Mouse (Mus musculus): ENCODE data around the gene Gm20388. TPM values are rescaled to one million over a fixed set of nuclear protein-coding genes. Genes with fewer than 3 reads are reported as not detected.
A peak's percentile ranks its signal among the peaks of the same experiment; 100 is the strongest.

The Gm20388 gene
- total and polyA plus RNA-seq, 2 experiments from 2014 or later = 17.3 TPM; not detected in 1

DNA sequence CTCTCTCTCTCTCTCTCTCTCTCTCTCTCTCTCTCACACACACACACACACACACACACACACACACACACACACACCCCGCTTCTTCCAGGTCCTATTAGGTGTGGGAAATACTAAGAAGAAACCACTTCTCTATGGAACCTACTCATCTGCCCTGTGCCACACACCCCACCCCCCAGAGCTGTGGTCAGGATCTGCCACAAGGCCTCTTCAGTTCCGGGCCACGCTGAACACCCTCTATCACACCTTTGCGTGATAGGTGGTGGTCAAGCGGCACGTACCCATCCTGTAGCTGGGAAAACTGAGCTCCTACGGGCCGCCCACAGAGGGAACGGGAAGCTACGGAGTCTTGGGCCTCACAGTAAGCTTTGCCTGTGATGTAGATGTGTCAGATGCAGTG, 555.6 kb downstream of the Gm20388 start:
- no peaks in the 10 kb centered on the region for H3K36me3 ChIP-seq (replicated peaks; ENCODE audit: control insufficient read depth, insufficient read depth, low read length)
- H3K4me1 ChIP-seq (ENCODE audit: control insufficient read depth, insufficient read depth) = peaks cover 24% of the 10 kb centered on the region
- ATAC-seq (ENCODE audit: insufficient read depth, low read depth) (no peak), DNase-seq (ENCODE audit: low spot score) (no peak)
- no peak for TF ChIP-seq EP300 (IDR thresholded peaks at IDR 0.05; ENCODE audit: low read depth)
- TF ChIP-seq CTCF (IDR thresholded peaks at IDR 0.05; ENCODE audit: low read depth) = no peak
- no peaks in the 10 kb centered on the region for H3K27me3 ChIP-seq (ENCODE audit: control insufficient read depth, insufficient read depth, low read length)
- no peak overlapping the region for H3K4me2 ChIP-seq (ENCODE audit: low read depth, low read length)
- 67% methylated on average over 10 of the region's 10 CpGs for WGBS
- H3K27ac ChIP-seq (ENCODE audit: low read depth) = no peak overlapping the region
- no peak overlapping the region for H3K9ac ChIP-seq (replicated peaks; ENCODE audit: low read depth, low read length)
- no peak overlapping the region for H3K4me3 ChIP-seq (ENCODE audit: low read depth, low read length)
- H3K9me3 ChIP-seq (replicated peaks; ENCODE audit: control insufficient read depth, low read length) = no peaks in the 10 kb centered on the region

DNA sequence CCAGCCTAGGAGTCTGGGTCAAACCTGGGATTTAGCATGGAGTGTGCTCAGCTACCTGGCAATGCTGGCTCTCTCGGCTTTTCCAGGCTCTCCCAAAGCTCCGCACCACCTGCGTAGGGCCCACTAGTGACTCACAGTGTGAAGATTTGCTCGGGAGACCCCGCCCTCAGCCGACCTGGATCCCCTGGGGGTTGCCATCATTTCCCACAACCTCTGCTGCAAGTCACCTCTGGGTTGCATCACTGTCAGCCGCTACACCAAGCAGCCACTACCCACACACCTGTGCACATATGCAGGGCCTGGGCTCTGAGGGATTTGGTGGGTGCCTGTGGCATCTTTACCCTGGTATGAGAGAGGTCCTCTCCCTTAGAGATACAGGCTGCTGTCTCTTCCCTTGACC, 557.0 kb downstream of the Gm20388 start:
- ATAC-seq (ENCODE audit: insufficient read depth, low read depth) (no peak), DNase-seq (ENCODE audit: low spot score) (no peak)
- Histone ChIP-seq H3K27me3 (ENCODE audit: control insufficient read depth, insufficient read depth, low read length) (no peaks in the 10 kb centered on the region), H3K4me1 (ENCODE audit: control insufficient read depth, insufficient read depth) (peaks cover 23% of the 10 kb centered on the region), H3K36me3 (replicated peaks; ENCODE audit: control insufficient read depth, insufficient read depth, low read length) (no peaks in the 10 kb centered on the region), H3K9me3 (replicated peaks; ENCODE audit: control insufficient read depth, low read length) (no peaks in the 10 kb centered on the region), H3K4me2 (ENCODE audit: low read depth, low read length) (no peak overlapping the region), H3K9ac (replicated peaks; ENCODE audit: low read depth, low read length) (no peak overlapping the region), H3K27ac (ENCODE audit: low read depth) (no peak overlapping the region), H3K4me3 (ENCODE audit: low read depth, low read length) (no peak overlapping the region)
- no peak for TF ChIP-seq EP300 (IDR thresholded peaks at IDR 0.05; ENCODE audit: low read depth)
- 88% methylated on average over 7 of the region's 7 CpGs for WGBS

DNA sequence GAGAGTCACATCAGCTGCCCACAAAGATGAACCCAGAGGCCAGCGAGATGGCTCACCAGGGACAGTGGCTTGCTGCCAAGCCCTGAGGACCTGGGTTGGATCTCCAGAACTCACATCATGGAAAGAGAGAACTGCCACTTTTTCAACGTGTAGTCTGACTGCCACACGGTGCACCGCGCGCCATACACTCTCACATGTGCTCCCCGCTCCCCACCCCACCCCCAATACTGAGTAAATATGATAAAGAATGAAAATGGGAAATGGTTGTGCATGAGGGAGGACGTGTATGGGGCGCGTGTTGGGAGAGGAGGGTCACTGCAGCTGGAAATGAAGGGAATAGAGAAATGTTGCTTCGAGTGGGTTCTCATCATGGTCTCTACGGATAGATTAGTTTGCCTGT, 559.5 kb downstream of the Gm20388 start:
- H3K27ac ChIP-seq (ENCODE audit: low read depth) = no peak overlapping the region
- no peak for DNase-seq (ENCODE audit: low spot score)
- 82% methylated on average over 12 of the region's 12 CpGs for WGBS
- no peak overlapping the region for H3K9ac ChIP-seq (replicated peaks; ENCODE audit: low read depth, low read length)
- H3K4me2 ChIP-seq (ENCODE audit: low read depth, low read length) = no peak overlapping the region
- H3K36me3 ChIP-seq (replicated peaks; ENCODE audit: control insufficient read depth, insufficient read depth, low read length) = no peaks in the 10 kb centered on the region
- no peaks in the 10 kb centered on the region for H3K27me3 ChIP-seq (ENCODE audit: control insufficient read depth, insufficient read depth, low read length)
- no peak for ATAC-seq (ENCODE audit: insufficient read depth, low read depth)
- H3K4me1 ChIP-seq (ENCODE audit: control insufficient read depth, insufficient read depth) = peaks cover 32% of the 10 kb centered on the region
- H3K9me3 ChIP-seq (replicated peaks; ENCODE audit: control insufficient read depth, low read length) = no peaks in the 10 kb centered on the region
- TF ChIP-seq EP300 (IDR thresholded peaks at IDR 0.05; ENCODE audit: low read depth) = no peak
- TF ChIP-seq CTCF (IDR thresholded peaks at IDR 0.05; ENCODE audit: low read depth) = no peak
- H3K4me3 ChIP-seq (ENCODE audit: low read depth, low read length) = no peak overlapping the region

DNA sequence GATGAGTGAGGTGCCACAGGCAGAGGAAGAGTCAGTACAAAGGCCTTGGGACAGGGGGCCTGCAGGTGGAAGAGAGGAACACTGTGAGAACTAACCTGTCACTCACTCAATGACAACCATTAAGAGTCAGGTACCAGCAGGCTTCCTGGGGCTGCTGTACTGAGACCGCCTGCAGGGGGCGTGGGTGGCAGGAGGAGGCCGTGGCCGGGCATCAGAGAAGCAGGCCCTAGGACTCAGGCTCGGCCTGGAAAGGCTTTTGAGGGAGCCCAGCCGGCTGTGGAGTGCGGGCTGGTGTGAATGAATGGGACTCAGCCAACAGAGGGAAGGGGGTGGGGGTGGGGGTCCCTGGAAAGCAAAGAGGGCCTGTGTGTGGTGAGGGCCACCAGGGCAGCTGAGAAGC, 560.5 kb downstream of the Gm20388 start:
- H3K4me3 ChIP-seq (ENCODE audit: low read depth, low read length) = no peak overlapping the region
- ATAC-seq (ENCODE audit: insufficient read depth, low read depth) (no peak), DNase-seq (ENCODE audit: low spot score) (no peak)
- H3K4me1 ChIP-seq (ENCODE audit: control insufficient read depth, insufficient read depth) = peaks cover 28% of the 10 kb centered on the region
- TF ChIP-seq EP300 (IDR thresholded peaks at IDR 0.05; ENCODE audit: low read depth) = no peak
- TF ChIP-seq CTCF (IDR thresholded peaks at IDR 0.05; ENCODE audit: low read depth) = peak; percentile 43
- H3K4me2 ChIP-seq (ENCODE audit: low read depth, low read length) = no peak overlapping the region
- no peaks in the 10 kb centered on the region for H3K36me3 ChIP-seq (replicated peaks; ENCODE audit: control insufficient read depth, insufficient read depth, low read length)
- 32% methylated on average over 7 of the region's 7 CpGs for WGBS
- no peaks in the 10 kb centered on the region for H3K27me3 ChIP-seq (ENCODE audit: control insufficient read depth, insufficient read depth, low read length)
- no peaks in the 10 kb centered on the region for H3K9me3 ChIP-seq (replicated peaks; ENCODE audit: control insufficient read depth, low read length)
- H3K9ac ChIP-seq (replicated peaks; ENCODE audit: low read depth, low read length) = no peak overlapping the region
- no peak overlapping the region for H3K27ac ChIP-seq (ENCODE audit: low read depth)

DNA sequence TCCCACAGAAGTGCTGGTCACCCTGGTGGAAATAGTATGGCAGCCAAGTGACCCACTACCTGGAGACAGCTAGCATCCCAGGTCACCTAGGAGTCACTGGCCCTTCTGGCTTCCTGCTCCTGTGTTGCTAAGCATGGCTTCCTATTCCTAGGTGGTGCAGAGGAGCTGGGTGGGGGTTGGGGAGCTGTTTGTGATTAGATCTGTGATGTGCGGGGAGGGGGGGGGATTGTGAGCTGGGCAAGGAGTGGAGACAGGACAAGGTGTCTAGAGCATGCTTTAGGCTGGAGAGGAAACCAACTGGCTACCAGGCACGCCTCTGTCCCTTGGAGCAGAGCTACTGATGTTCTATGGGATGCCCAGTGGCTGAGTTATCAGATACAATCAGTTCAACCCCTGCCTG, 561.1 kb downstream of the Gm20388 start:
- ATAC-seq (ENCODE audit: insufficient read depth, low read depth) (no peak), DNase-seq (ENCODE audit: low spot score) (no peak)
- Histone ChIP-seq H3K27ac (ENCODE audit: low read depth) (no peak overlapping the region), H3K36me3 (replicated peaks; ENCODE audit: control insufficient read depth, insufficient read depth, low read length) (no peaks in the 10 kb centered on the region), H3K9ac (replicated peaks; ENCODE audit: low read depth, low read length) (no peak overlapping the region), H3K4me2 (ENCODE audit: low read depth, low read length) (no peak overlapping the region), H3K27me3 (ENCODE audit: control insufficient read depth, insufficient read depth, low read length) (no peaks in the 10 kb centered on the region), H3K4me3 (ENCODE audit: low read depth, low read length) (no peak overlapping the region), H3K4me1 (ENCODE audit: control insufficient read depth, insufficient read depth) (peaks cover 28% of the 10 kb centered on the region), H3K9me3 (replicated peaks; ENCODE audit: control insufficient read depth, low read length) (no peaks in the 10 kb centered on the region)
- 48% methylated on average over 2 of the region's 2 CpGs for WGBS
- TF ChIP-seq CTCF (IDR thresholded peaks at IDR 0.05; ENCODE audit: low read depth) = no peak
- no peak for TF ChIP-seq EP300 (IDR thresholded peaks at IDR 0.05; ENCODE audit: low read depth)

DNA sequence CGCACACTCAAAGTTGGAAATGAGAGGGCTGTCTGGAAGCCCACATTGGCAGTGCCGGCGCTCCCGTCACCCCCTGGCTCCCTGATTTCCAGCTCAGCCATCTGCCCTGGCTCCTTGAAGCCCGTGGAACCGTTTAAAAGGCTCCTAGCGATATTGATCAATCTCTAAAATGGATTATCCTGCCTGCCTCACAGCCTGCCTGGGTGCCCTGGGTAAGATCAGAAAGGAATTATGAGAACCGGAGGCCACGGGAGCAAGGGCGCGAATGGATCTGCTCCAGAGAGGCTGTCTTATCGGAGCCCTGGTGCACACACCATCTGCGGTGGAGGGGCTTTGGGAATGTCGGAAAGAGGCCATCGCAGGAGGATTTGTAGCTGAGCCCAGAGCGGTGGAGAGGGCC, 561.6 kb downstream of the Gm20388 start:
- no peak for ATAC-seq (ENCODE audit: insufficient read depth, low read depth)
- no peak for TF ChIP-seq EP300 (IDR thresholded peaks at IDR 0.05; ENCODE audit: low read depth)
- 18% methylated on average over 16 of the region's 16 CpGs for WGBS
- Histone ChIP-seq H3K4me2 (ENCODE audit: low read depth, low read length) (no peak overlapping the region), H3K36me3 (replicated peaks; ENCODE audit: control insufficient read depth, insufficient read depth, low read length) (no peaks in the 10 kb centered on the region), H3K4me1 (ENCODE audit: control insufficient read depth, insufficient read depth) (peaks cover 28% of the 10 kb centered on the region), H3K27ac (ENCODE audit: low read depth) (no peak overlapping the region), H3K9me3 (replicated peaks; ENCODE audit: control insufficient read depth, low read length) (no peaks in the 10 kb centered on the region), H3K9ac (replicated peaks; ENCODE audit: low read depth, low read length) (no peak overlapping the region), H3K4me3 (ENCODE audit: low read depth, low read length) (no peak overlapping the region), H3K27me3 (ENCODE audit: control insufficient read depth, insufficient read depth, low read length) (no peaks in the 10 kb centered on the region)
- DNase-seq (ENCODE audit: low spot score) = no peak
